Mouse (Mus musculus) hindbrain, embryonic 10.5 days (tissue): ENCODE results near the gene Mymx. TPM values are rescaled to one million over a fixed set of nuclear protein-coding genes. Genes with fewer than 3 reads are reported as not detected.
"Not testable (repeated sequence)": the region's sequence is repeated elsewhere in the genome, so short reads cannot be mapped to it uniquely, and the experiment has no call there.

Experiments used
- DNase-seq: peaks from one replicate; pipeline ENCODE4 v3.0.0-alpha.2; 2017; ENCODE audit warnings: low spot score
- H3K27ac ChIP-seq: fragments of 300-500 bp; sonication (generic); 2 replicates; pipeline ENCODE4 v1.5.1; 2016; ENCODE audit warnings: mild to moderate bottlenecking, moderate library complexity
- H3K27me3 ChIP-seq: fragments of 300-500 bp; sonication (generic); 2 replicates; pipeline ENCODE4 v1.6.1; 2016; ENCODE audit warnings: mild to moderate bottlenecking; ENCODE audit not compliant: poor library complexity, insufficient read depth, severe bottlenecking
- H3K36me3 ChIP-seq: fragments of 300-500 bp; sonication (generic); 2 replicates; pipeline ENCODE4 v1.6.1; 2016; ENCODE audit warnings: mild to moderate bottlenecking, moderate library complexity
- H3K4me1 ChIP-seq: fragments of 300-500 bp; sonication (generic); replicated peaks from 2 replicates; pipeline ENCODE4 v1.6.1; 2016; ENCODE audit warnings: mild to moderate bottlenecking
- H3K4me3 ChIP-seq: fragments of 300-500 bp; sonication (generic); 2 replicates; pipeline ENCODE4 v1.5.1; 2016; ENCODE audit warnings: mild to moderate bottlenecking, moderate library complexity
- H3K9me3 ChIP-seq: fragments of 300-500 bp; sonication (generic); 2 replicates; pipeline ENCODE4 v1.6.1; 2016; ENCODE audit warnings: mild to moderate bottlenecking, moderate library complexity
- WGBS: fragments of 180-500 bp; shearing (Covaris S2); methylation state at CpG from one replicate; pipeline ENCODE4 v1.1.7; 2016; 5-methylcytosine and 5-hydroxymethylcytosine counted together
- polyA plus RNA-seq: library from polyadenylated mRNA; unstranded; fragments of >200 nt; fragmentation: Nextera tagmentation; extraction: Ambion mirVana; gene quantifications from 2 replicates; pipeline ENCODE4 v1.2.1, GENCODE M21; 2016

The Mymx gene
- polyA plus RNA-seq, 1 experiment from 2014 or later = not detected

GRCm38 (mm10) chr17:45623425-45623824 is 21.5 kb upstream of the Mymx start:
- H3K36me3 ChIP-seq, H3K4me3 ChIP-seq, H3K27me3 ChIP-seq, H3K27ac ChIP-seq, DNase-seq, H3K9me3 ChIP-seq: not testable (repeated sequence)
- 88% methylated on average over 8 of the region's 8 CpGs for WGBS
- peaks cover 38% of the 10 kb centered on the region for H3K4me1 ChIP-seq

GRCm38 (mm10) chr17:45619386-45620256 is 17.7 kb upstream of the Mymx start:
- WGBS = 27% methylated on average over 20 of the region's 20 CpGs
- Histone ChIP-seq H3K9me3 (no peaks in the 10 kb centered on the region), H3K27ac (peak overlapping the region; percentile 84), H3K36me3 (no peaks in the 10 kb centered on the region), H3K4me1 (peaks cover 21% of the 10 kb centered on the region), H3K4me3 (peak overlapping the region; percentile 40), H3K27me3 (no peaks in the 10 kb centered on the region)
- no peak for DNase-seq

- peak; percentile 49 for DNase-seq
- H3K4me3 ChIP-seq = peak overlapping the region; percentile 40
Measured at GRCm38 (mm10) chr17:45618941-45619385, 17.1 kb upstream of the Mymx start.

GRCm38 (mm10) chr17:45617655-45618054 is 15.8 kb upstream of the Mymx start:
- H3K36me3 ChIP-seq = no peaks in the 10 kb centered on the region
- no peaks in the 10 kb centered on the region for H3K9me3 ChIP-seq
- no peak overlapping the region for H3K27ac ChIP-seq
- 92% methylated on average over 6 of the region's 6 CpGs for WGBS
- DNase-seq = no peak
- H3K27me3 ChIP-seq = no peaks in the 10 kb centered on the region
- no peak overlapping the region for H3K4me3 ChIP-seq
- H3K4me1 ChIP-seq = peaks cover 21% of the 10 kb centered on the region

More at GRCm38 (mm10) chr17:45618941-45619385, 17.1 kb upstream of the Mymx start:
- Histone ChIP-seq H3K36me3 (no peaks in the 10 kb centered on the region), H3K27ac (peak overlapping the region; percentile 84), H3K4me1 (peaks cover 21% of the 10 kb centered on the region), H3K9me3 (no peaks in the 10 kb centered on the region), H3K27me3 (no peaks in the 10 kb centered on the region)
- 11% methylated on average over 8 of the region's 8 CpGs for WGBS

- WGBS = 88% methylated on average over 3 of the region's 3 CpGs
- Histone ChIP-seq H3K36me3 (no peaks in the 10 kb centered on the region), H3K27ac (no peak overlapping the region)
Measured at GRCm38 (mm10) chr17:45616679-45617078, 14.8 kb upstream of the Mymx start.

GRCm38 (mm10) chr17:45616046-45616650 is 14.2 kb upstream of the Mymx start:
- no peak for DNase-seq
- Histone ChIP-seq H3K4me3 (no peak overlapping the region), H3K9me3 (no peaks in the 10 kb centered on the region), H3K27ac (0 out of 2 replicates have a peak overlapping the region, but pooled peaks have one; percentile 8), H3K36me3 (no peaks in the 10 kb centered on the region), H3K4me1 (peaks cover 27% of the 10 kb centered on the region), H3K27me3 (no peaks in the 10 kb centered on the region)
- 61% methylated on average over 4 of the region's 4 CpGs for WGBS

More at GRCm38 (mm10) chr17:45616679-45617078, 14.8 kb upstream of the Mymx start:
- H3K9me3 ChIP-seq = no peaks in the 10 kb centered on the region
- no peaks in the 10 kb centered on the region for H3K27me3 ChIP-seq
- peaks cover 21% of the 10 kb centered on the region for H3K4me1 ChIP-seq
- no peak for DNase-seq
- H3K4me3 ChIP-seq = no peak overlapping the region

- H3K4me1 ChIP-seq = peaks cover 21% of the 10 kb centered on the region
- WGBS = 88% methylated on average over 7 of the region's 7 CpGs
- H3K36me3 ChIP-seq = no peaks in the 10 kb centered on the region
- H3K9me3 ChIP-seq = no peaks in the 10 kb centered on the region
- no peaks in the 10 kb centered on the region for H3K27me3 ChIP-seq
- no peak for DNase-seq
- H3K4me3 ChIP-seq = no peak overlapping the region
- no peak overlapping the region for H3K27ac ChIP-seq
Measured at GRCm38 (mm10) chr17:45612921-45613320, 11.0 kb upstream of the Mymx start.

GRCm38 (mm10) chr17:45612008-45612407 is 10.1 kb upstream of the Mymx start:
- Histone ChIP-seq H3K4me3 (no peak overlapping the region), H3K9me3 (no peaks in the 10 kb centered on the region), H3K36me3 (no peaks in the 10 kb centered on the region), H3K27ac (no peak overlapping the region; the same call in 1 of the 2 replicates), H3K27me3 (no peaks in the 10 kb centered on the region), H3K4me1 (peaks cover 21% of the 10 kb centered on the region)
- 81% methylated on average over 8 of the region's 8 CpGs for WGBS
- DNase-seq = no peak

- Histone ChIP-seq H3K27me3 (no peaks in the 10 kb centered on the region), H3K9me3 (no peaks in the 10 kb centered on the region), H3K27ac (peak overlapping the region; percentile 62), H3K4me3 (no peak overlapping the region), H3K4me1 (peaks cover 17% of the 10 kb centered on the region), H3K36me3 (no peaks in the 10 kb centered on the region)
- no peak for DNase-seq
- WGBS = 36% methylated on average over 5 of the region's 5 CpGs
Measured at GRCm38 (mm10) chr17:45610144-45610866, 8.4 kb upstream of the Mymx start.

GRCm38 (mm10) chr17:45608396-45608795 is 6.5 kb upstream of the Mymx start:
- Histone ChIP-seq H3K9me3 (no peaks in the 10 kb centered on the region), H3K36me3 (no peaks in the 10 kb centered on the region), H3K4me1 (peaks cover 17% of the 10 kb centered on the region), H3K27ac (no peak overlapping the region), H3K27me3 (peaks cover 6% of the 10 kb centered on the region; the same call in 1 of the 2 replicates), H3K4me3 (no peak overlapping the region)
- WGBS = 88% methylated on average over 4 of the region's 4 CpGs
- no peak for DNase-seq

GRCm38 (mm10) chr17:45606992-45607879 is 5.3 kb upstream of the Mymx start:
- Histone ChIP-seq H3K36me3 (no peaks in the 10 kb centered on the region), H3K9me3 (no peaks in the 10 kb centered on the region), H3K4me3 (no peak overlapping the region), H3K4me1 (peaks cover 19% of the 10 kb centered on the region), H3K27ac (no peak overlapping the region), H3K27me3 (peaks cover 17% of the 10 kb centered on the region)
- no peak for DNase-seq
- 81% methylated on average over 15 of the region's 15 CpGs for WGBS

GRCm38 (mm10) chr17:45602984-45603383 is 1.1 kb upstream of the Mymx start:
- 87% methylated on average over 3 of the region's 3 CpGs for WGBS
- H3K4me3 ChIP-seq = no peak overlapping the region
- H3K36me3 ChIP-seq = no peaks in the 10 kb centered on the region
- DNase-seq = no peak
- no peak overlapping the region for H3K27ac ChIP-seq
- peaks cover 42% of the 10 kb centered on the region for H3K4me1 ChIP-seq
- no peaks in the 10 kb centered on the region for H3K9me3 ChIP-seq
- peaks cover 55% of the 10 kb centered on the region for H3K27me3 ChIP-seq
